Mouse (Mus musculus) heart, embryonic 13.5 days (tissue): ENCODE data around the gene Gm10643. TPM values are rescaled to one million over a fixed set of nuclear protein-coding genes. Genes with fewer than 3 reads are reported as not detected.

Source experiments
- ATAC-seq: fragments of 200-750 bp; cut with Nextera tagmentation; 2 replicates; pipeline ENCODE4 v1.8.0; 2017; ENCODE audit warnings: moderate TSS enrichment; ENCODE audit not compliant: insufficient number of reproducible peaks, low FRiP score, low TSS enrichment; ENCODE audit errors: extremely low read depth
- H3K27ac ChIP-seq: fragments of 300-500 bp; sonication (generic); replicated peaks from 2 replicates; pipeline ENCODE4 v1.5.1; 2015; ENCODE audit warnings: moderate library complexity, mild to moderate bottlenecking, inconsistent platforms
- H3K27me3 ChIP-seq: fragments of 300-500 bp; sonication (generic); replicated peaks from 2 replicates; pipeline ENCODE4 v1.6.1; 2015; ENCODE audit warnings: mild to moderate bottlenecking, inconsistent platforms
- H3K36me3 ChIP-seq: fragments of 300-500 bp; sonication (generic); 2 replicates; pipeline ENCODE4 v1.6.1; 2015; ENCODE audit warnings: mild to moderate bottlenecking, inconsistent platforms
- H3K4me1 ChIP-seq: fragments of 300-500 bp; sonication (generic); 2 replicates; pipeline ENCODE4 v1.6.1; 2015; ENCODE audit warnings: inconsistent platforms
- H3K4me2 ChIP-seq: fragments of 300-500 bp; sonication (generic); 2 replicates; pipeline ENCODE4 v1.6.1; 2015; ENCODE audit warnings: inconsistent platforms, mild to moderate bottlenecking, moderate library complexity
- H3K4me3 ChIP-seq: fragments of 300-500 bp; sonication (generic); 2 replicates; pipeline ENCODE4 v1.5.1; 2015; ENCODE audit warnings: moderate library complexity, mild to moderate bottlenecking, inconsistent platforms
- H3K9ac ChIP-seq: fragments of 300-500 bp; sonication (generic); 2 replicates; pipeline ENCODE4 v1.6.1; 2015; ENCODE audit warnings: inconsistent platforms, mild to moderate bottlenecking, moderate library complexity
- H3K9me3 ChIP-seq: fragments of 300-500 bp; sonication (generic); 2 replicates; pipeline ENCODE4 v1.6.1; 2016; ENCODE audit warnings: inconsistent platforms
- WGBS: fragments of 180-500 bp; shearing (Covaris S2); methylation state at CpG from one replicate; pipeline ENCODE4 v1.1.7; 2015; ENCODE audit warnings: mixed read lengths; 5-methylcytosine and 5-hydroxymethylcytosine counted together
- polyA plus RNA-seq: library from polyadenylated mRNA; unstranded; fragments of >200 nt; fragmentation: Nextera tagmentation; extraction: Ambion mirVana; gene quantifications from 2 replicates; pipeline ENCODE4 v1.2.1, GENCODE M21; 2015

Gene Gm10643
- 0.86 and 0.93 TPM in 2 replicates for polyA plus RNA-seq

DNA sequence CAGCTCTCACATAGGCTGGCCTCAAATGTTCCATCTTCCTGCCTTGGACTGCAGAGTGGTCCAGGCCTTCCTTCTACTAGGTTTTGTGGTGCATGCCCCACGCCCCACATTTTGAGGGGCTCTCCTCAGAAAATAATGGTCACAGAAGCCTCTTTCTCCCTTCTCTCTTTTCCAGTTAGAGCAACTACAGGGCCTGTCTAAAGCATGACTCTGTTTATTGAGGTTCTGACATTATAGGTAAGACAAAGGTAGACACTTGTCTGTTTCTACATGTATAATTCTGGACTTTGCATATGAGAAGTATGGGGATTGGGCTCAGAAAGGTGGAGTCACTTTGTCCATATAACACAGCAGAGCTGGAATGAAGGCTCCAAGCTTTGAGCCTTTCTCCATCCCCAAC is at the start of gene Gm10643:
TSS of gene Gm10643 (minus strand) at position 101 of the 400 bp plus-strand sequence.
- peak within 1 kb of the TSS; percentile 88 for H3K9ac ChIP-seq
- peak within 1 kb of the TSS; percentile 84 for H3K4me2 ChIP-seq
- 82% methylated on average over 1 of the region's 1 CpGs for WGBS
- no peaks in the 10 kb centered on the region for H3K27me3 ChIP-seq
- H3K36me3 ChIP-seq = no peaks in the 10 kb centered on the region
- peak within 1 kb of the TSS; percentile 90 for H3K27ac ChIP-seq
- peaks cover 34% of the 10 kb centered on the region for H3K4me1 ChIP-seq
- no peak for ATAC-seq
- no peaks in the 10 kb centered on the region for H3K9me3 ChIP-seq
- peak within 1 kb of the TSS; percentile 88 for H3K4me3 ChIP-seq

DNA sequence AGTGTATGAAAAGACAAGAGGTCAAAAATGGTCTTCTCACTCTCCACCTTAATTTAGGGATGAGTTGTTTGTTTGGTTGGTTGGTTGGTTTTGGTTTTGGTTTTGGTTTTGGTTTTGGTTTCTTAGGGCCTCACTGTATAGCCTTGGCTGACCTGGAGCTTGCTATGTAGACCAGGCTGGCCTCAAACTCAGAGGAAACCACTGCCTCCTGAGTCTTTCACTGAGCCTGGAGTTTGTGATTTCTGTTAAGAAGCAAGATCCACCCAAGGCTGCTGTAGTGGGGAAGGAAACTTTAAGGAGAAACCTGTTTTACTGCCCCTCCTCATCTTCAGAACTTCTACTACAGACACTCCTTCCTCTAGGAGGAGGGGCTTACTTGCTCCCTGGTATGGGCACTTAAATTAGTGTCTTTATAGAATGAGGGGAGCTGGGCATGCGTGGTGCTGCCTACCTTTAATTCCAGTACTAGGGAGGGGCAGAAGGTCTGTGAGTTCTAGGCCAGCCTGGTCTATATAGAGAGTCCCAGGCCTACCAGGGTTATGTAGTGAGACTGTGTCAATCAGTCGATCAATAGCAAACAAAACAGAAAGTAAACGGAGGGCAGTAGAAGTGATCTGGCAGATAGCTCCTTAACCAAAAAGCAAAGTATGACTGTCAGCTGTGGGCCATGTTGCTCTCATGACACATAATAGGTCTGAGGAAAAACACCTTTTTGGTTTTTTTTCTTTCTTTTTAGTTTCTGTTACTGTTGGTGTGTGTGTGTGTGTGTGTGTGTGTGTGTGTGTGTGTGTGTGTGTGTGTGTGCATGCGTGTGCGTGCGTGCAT is 41.5 kb upstream of the Gm10643 start:
- Histone ChIP-seq H3K9ac (no peak overlapping the region), H3K4me2 (no peak overlapping the region), H3K9me3 (peaks cover 4% of the 10 kb centered on the region; the same call in 1 of the 2 replicates), H3K36me3 (peaks cover 14% of the 10 kb centered on the region), H3K4me3 (no peak overlapping the region), H3K27me3 (no peaks in the 10 kb centered on the region), H3K4me1 (peaks cover 28% of the 10 kb centered on the region), H3K27ac (no peak overlapping the region)
- ATAC-seq = no peak
- WGBS = 91% methylated on average over 4 of the region's 6 CpGs

DNA sequence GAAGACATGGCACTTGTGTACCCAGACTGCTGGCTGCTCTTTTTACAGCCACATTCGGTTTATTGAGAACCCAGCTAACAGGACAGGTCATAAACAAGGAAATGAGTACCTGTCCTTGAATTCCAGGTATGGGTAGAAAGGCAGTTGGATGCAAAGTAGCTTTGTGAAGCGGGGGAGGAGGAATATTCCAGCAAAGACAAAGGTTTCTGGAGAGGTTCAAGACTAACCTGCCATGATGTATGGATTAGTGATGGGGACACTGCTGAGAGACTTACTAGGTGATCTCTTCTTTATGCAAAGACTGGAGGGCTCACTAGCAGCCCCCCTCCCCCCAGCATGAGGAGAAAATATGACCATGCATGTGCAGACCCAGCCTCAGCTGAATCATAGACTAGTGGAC is 40.7 kb upstream of the Gm10643 start:
- no peaks in the 10 kb centered on the region for H3K27me3 ChIP-seq
- no peak overlapping the region for H3K4me2 ChIP-seq
- H3K9me3 ChIP-seq = peaks cover 4% of the 10 kb centered on the region; the same call in 1 of the 2 replicates
- no peak overlapping the region for H3K9ac ChIP-seq
- no peak for ATAC-seq
- peaks cover 21% of the 10 kb centered on the region for H3K36me3 ChIP-seq
- H3K27ac ChIP-seq = no peak overlapping the region
- H3K4me1 ChIP-seq = peaks cover 28% of the 10 kb centered on the region
- 74% methylated on average over 2 of the region's 2 CpGs for WGBS
- no peak overlapping the region for H3K4me3 ChIP-seq

DNA sequence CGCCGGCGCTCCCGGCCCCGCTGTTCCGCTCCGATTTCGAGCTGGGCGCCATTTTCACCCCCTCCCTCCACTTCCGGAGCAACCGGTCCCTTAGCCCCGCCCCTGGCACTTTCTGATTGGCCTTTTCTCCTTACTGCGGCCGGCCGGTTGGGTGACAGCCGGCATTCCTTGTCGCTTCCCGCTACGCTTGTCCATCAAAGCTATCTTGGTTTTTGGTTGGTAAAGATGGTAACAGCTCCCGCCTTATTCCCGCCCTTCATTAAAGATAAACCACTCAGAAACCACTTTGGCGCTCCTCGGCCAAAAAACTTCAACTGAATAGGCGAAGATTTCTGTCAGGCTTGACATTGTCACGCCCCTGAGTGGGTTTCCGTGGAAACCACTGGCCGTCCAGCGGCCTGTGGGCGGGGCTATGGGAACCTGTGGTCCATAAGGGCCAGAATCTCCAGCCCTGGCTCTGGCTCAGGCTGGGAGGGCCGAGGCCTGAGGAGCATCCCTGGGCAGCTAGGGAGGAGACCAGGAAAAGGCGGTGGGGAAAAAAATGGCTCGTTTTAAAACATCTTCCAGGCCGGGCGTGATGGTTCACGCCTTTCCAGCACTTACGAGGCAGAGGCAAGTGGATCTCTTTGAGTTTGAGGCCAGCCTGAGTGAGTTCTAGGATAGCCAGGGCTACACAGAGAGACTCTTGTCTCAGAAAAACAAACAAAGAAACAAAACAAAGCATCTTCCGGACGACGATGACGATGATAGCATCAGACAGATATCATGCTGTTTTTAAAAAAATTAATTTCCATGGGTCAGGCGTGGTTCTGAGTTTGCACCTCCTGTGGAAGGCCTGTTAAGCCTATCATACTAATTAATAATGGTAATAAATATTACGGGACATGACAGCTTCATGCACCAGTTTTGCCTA is 40.0 kb upstream of the Gm10643 start, which contains the start of gene Dcaf15:
TSS of gene Dcaf15 (minus strand) at position 72 of the 913 bp plus-strand sequence.
- peak; percentile 89 for ATAC-seq
- 8% methylated on average over 42 of the region's 42 CpGs for WGBS

DNA sequence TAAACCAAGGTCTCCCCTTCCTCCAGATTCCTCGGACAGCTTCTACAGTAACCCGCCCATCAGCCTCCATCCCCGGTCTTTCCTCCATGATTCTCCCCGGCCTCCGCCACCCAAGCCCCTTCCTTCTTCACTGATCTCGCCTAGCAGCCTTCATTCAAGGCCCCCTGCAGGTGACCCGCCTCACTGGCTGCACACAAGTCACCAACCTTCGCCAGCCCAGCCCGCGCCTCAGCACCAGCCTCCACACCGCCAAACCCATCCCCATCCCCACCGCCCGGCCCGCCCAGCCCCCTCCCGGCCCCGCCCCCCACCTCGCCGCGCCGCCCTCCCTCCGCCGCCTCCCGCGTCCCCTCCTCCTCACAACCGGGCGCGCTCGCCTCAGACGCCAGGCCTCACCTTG is 39.3 kb upstream of the Gm10643 start:
- peak overlapping the region; percentile 83 for H3K9ac ChIP-seq
- H3K27ac ChIP-seq = peak overlapping the region; percentile 81
- H3K4me3 ChIP-seq = peak overlapping the region; percentile 63
- no peaks in the 10 kb centered on the region for H3K27me3 ChIP-seq
- H3K4me2 ChIP-seq = peak overlapping the region; percentile 87
- ATAC-seq = peak; percentile 72
- H3K36me3 ChIP-seq = peaks cover 36% of the 10 kb centered on the region
- H3K9me3 ChIP-seq = peaks cover 4% of the 10 kb centered on the region; the same call in 1 of the 2 replicates
- H3K4me1 ChIP-seq = peaks cover 28% of the 10 kb centered on the region
- WGBS = 1% methylated on average over 24 of the region's 29 CpGs

More for the DNA sequence above, 40.0 kb upstream of the Gm10643 start, which contains the start of gene Dcaf15:
- Histone ChIP-seq H3K27me3 (no peaks in the 10 kb centered on the region), H3K4me1 (peaks cover 28% of the 10 kb centered on the region), H3K4me2 (peak within 1 kb of the TSS; percentile 87), H3K4me3 (peak within 1 kb of the TSS; percentile 63), H3K9me3 (peaks cover 4% of the 10 kb centered on the region; the same call in 1 of the 2 replicates), H3K9ac (peak within 1 kb of the TSS; percentile 83), H3K36me3 (peaks cover 29% of the 10 kb centered on the region), H3K27ac (peak within 1 kb of the TSS; percentile 81)

DNA sequence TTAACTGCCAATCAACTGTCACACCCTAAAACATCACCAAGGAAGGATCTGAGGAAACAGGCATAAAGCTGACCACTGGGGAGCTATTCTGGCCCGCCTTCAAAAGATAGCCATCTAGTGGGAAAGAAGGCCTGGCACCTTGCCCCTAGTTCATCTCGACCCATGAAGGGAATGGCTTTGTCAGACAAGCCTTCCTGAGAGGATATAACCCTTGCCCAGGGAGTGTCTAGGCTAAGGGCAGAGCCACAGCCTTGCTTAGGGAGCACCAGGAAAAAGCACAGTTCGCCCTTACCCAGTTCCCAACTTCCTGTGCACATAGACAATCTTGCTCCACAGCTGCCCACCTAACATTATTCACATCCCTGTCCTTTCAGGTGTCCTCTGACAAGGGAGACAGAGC is 38.7 kb upstream of the Gm10643 start:
- Histone ChIP-seq H3K36me3 (peaks cover 42% of the 10 kb centered on the region), H3K4me3 (peak overlapping the region; percentile 63), H3K4me2 (peak overlapping the region; percentile 87), H3K27me3 (no peaks in the 10 kb centered on the region), H3K9ac (peak overlapping the region; percentile 83), H3K4me1 (peaks cover 28% of the 10 kb centered on the region), H3K27ac (peak overlapping the region; percentile 81; the same call in 1 of the 2 replicates), H3K9me3 (peaks cover 4% of the 10 kb centered on the region; the same call in 1 of the 2 replicates)
- ATAC-seq = no peak
- WGBS = 48% methylated on average over 3 of the region's 3 CpGs

DNA sequence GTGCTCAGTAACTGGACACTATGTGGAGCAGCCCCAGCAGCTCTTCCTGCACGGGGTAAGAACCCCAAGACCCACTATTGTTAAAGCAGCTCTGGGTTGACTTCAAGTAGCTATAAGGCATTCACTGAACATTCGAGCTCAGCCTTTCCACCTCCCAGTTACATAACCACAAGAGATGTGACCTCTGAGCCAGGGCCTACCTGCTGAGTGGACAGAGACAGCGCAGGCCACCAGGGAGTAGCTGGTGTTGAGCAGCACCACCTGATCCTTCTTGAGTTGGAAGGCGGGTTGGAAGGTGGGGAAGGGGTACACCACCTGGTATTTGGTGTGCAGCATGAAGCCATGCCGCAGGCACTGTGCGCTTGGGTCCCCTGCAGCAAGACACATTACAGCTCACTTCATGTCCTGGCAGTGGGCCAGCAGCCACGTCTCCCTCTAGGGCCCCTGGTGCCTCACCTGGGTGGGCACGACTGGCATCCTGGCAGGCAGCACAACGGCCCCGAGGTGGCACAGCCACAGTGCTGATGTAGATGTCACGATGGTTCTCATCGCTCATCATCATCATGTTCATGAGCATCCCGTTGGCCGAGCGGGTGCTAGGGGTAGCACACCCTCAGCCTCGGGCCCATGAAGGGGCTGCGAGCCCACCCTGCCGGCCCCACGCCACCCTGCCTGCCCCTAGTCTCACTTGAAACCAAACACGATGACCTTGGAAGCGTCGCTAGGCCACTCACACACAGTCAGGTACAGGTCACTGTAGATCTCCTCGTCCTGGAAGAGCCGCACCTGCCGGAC is 36.7 kb upstream of the Gm10643 start:
- no peaks in the 10 kb centered on the region for H3K27me3 ChIP-seq
- peaks cover 28% of the 10 kb centered on the region for H3K4me1 ChIP-seq
- no peaks in the 10 kb centered on the region for H3K9me3 ChIP-seq
- no peak overlapping the region for H3K4me2 ChIP-seq
- H3K36me3 ChIP-seq = peaks cover 62% of the 10 kb centered on the region
- H3K4me3 ChIP-seq = no peak overlapping the region
- H3K27ac ChIP-seq = no peak overlapping the region
- 89% methylated on average over 25 of the region's 25 CpGs for WGBS
- H3K9ac ChIP-seq = no peak overlapping the region
- no peak for ATAC-seq

DNA sequence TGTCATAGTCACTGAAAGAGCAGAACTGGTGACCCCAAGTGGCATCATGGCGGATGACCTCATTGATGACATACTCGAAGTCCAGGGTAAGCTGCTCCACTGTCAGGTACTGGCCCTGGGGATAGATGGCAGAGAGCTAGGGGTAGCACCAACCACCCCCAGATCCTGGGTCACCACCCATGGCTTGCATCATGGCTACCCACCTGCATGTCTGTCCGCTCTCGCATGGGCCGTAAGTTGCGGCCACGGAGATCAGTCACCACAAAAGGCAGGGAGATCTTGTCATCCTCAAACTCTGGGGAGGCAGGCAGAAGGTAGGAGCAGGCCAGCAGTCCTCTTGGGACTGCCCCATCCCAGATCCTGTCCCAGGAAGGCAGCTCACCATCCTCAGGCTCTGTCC is 33.4 kb upstream of the Gm10643 start:
- Histone ChIP-seq H3K4me3 (no peak overlapping the region), H3K4me2 (no peak overlapping the region), H3K9me3 (no peaks in the 10 kb centered on the region), H3K36me3 (peaks cover 93% of the 10 kb centered on the region), H3K4me1 (peaks cover 14% of the 10 kb centered on the region), H3K9ac (no peak overlapping the region), H3K27ac (no peak overlapping the region), H3K27me3 (no peaks in the 10 kb centered on the region)
- 89% methylated on average over 7 of the region's 7 CpGs for WGBS
- ATAC-seq = no peak

DNA sequence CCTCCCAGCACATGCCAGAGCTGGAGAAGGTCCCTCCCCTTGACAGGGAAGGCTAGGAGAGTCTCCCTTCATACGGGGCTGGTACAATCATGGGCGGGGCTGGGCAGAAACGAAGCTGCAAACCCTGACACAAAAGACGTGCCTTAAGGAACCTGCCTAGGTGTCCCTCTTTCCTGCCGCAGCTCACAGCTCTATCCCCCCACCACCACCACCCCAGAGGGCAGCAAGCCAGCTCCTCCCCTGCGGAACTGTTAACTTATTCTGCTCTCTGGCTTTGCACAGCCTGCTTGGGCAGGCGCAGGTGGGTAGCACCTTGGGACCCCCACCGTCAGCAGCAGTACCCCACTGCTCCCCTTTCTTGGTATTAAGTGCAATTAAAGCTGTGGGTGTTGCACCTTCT is 31.1 kb upstream of the Gm10643 start:
- H3K9me3 ChIP-seq = no peaks in the 10 kb centered on the region
- no peaks in the 10 kb centered on the region for H3K27me3 ChIP-seq
- no peak for ATAC-seq
- H3K36me3 ChIP-seq = peaks cover 99% of the 10 kb centered on the region
- no peak overlapping the region for H3K4me2 ChIP-seq
- H3K4me3 ChIP-seq = no peak overlapping the region
- H3K9ac ChIP-seq = no peak overlapping the region
- no peaks in the 10 kb centered on the region for H3K4me1 ChIP-seq
- H3K27ac ChIP-seq = no peak overlapping the region
- 71% methylated on average over 8 of the region's 8 CpGs for WGBS

DNA sequence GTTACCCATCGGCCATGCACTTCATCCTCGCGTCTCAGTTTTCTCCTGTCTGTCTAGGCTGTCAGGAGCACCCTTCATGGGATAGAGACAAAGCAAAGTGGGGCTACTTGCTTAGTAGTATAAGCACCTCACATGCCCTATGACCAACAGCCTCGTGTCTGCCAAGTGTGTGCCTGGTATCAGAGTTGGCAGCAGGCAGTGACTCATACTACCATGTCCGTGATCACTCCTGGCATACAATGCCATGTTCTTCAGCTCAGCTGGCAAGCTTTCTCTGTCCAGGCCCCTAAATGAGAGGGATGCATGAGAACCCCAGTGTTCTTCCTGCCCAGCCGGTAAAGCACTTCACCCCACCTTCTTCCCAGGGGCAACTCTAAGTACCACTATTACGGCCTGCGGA is 25.6 kb upstream of the Gm10643 start:
- H3K4me3 ChIP-seq = no peak overlapping the region
- H3K36me3 ChIP-seq = peaks cover 96% of the 10 kb centered on the region
- 86% methylated on average over 8 of the region's 8 CpGs for WGBS
- no peak overlapping the region for H3K9ac ChIP-seq
- H3K4me2 ChIP-seq = no peak overlapping the region
- ATAC-seq = no peak
- H3K9me3 ChIP-seq = no peaks in the 10 kb centered on the region
- H3K4me1 ChIP-seq = no peaks in the 10 kb centered on the region
- no peak overlapping the region for H3K27ac ChIP-seq
- H3K27me3 ChIP-seq = no peaks in the 10 kb centered on the region
